Mouse (Mus musculus) effector memory CD4-positive, alpha-beta T cell, adult 5 months (primary cell): ENCODE measurements around the gene Rasa3. TPM values are rescaled to one million over a fixed set of nuclear protein-coding genes. Genes with fewer than 3 reads are reported as not detected.

Source experiments
- polyA plus RNA-seq: library from polyadenylated mRNA; unstranded; fragments of 100-300 nt; shearing (Covaris generic); gene quantifications from one replicate; pipeline ENCODE4 v1.2.1, GENCODE M21; 2017

Gene Rasa3
- polyA plus RNA-seq, result 237 TPM

DNA sequence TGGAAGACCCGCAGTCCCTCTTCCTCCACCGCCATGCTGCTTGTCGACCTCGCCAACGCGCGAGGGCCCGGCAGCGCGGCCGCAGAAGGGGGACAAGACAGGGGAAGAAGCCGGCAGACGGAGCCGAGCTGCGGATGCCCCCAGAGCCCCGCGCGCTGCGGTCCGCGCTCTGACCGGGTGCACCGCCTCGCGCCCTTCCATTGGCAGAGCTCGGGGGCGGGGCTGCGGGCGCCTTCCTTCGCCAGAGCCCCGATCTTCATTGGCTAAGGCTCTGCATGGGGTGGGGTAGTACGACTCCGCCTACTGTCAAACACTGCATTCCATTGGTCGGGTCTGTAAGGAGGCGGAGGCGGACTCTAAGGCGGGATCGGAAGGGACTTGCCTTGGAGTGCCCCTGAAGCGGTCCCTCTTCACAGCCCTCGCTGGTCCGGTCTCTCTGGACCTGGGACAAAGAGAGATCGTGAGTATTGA is at the start of gene Rasa3:
Rasa3 (minus strand) TSS at position 191 of the 471 bp plus-strand sequence.

DNA sequence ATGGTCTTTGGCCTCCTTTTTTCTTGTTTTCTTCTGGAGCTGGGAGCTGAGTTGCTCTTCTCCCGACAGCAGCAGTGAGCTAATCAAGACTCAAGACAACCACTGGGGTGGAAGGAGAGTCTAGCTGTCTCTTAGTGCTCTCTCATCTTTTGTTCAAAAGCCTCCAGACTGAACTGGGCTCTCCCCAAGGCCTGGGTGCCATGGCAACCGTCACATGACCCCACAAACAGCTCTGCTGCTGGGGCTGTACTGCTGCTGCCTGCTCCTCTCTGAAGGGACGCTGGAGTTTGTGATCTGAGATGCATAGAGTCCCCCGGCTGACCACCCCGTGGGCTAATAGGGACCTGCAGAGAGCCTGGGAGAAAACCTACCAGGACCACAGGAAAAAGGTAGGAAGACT is 28.3 kb upstream of the Rasa3 start, which contains the start of gene Cfap97d2:
Cfap97d2 (plus strand) TSS at position 222 of the 400 bp plus-strand sequence.

DNA sequence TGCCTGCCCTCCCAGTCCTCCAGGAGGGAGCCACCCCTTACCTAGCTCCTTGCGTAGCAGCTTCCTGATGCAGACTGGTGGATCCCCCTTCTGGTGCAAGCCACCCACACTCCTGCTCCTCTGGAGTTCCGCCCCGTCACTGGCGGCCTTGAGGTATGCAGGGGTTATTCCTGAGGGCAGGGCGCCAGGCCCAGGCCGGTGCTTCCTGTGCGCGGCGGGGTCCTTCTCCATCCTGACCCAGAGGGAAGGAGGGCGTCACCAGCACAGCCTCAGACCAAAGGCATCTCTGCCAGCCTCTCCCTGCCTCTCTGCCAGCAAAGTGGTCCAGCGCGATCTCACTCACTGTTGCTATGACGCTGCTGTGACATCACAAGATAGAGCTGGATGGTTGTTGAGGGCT is 115.3 kb downstream of the Rasa3 start, which contains the start of gene 1700029H14Rik:
1700029H14Rik (minus strand) TSS at position 344 of the 400 bp plus-strand sequence.

Other genes with a start within 250 kb of the Rasa3 start
- gene Tmem255b, start 242.4 kb downstream of the Rasa3 start, polyA plus RNA-seq, result not detected
- not detected for gene Gas6, start 183.1 kb downstream of the Rasa3 start, polyA plus RNA-seq
- 0.46 TPM for gene 1700029H14Rik, start 115.1 kb downstream of the Rasa3 start, polyA plus RNA-seq
- gene Cfap97d2, start 28.3 kb upstream of the Rasa3 start, polyA plus RNA-seq, result not detected
- 36.6 TPM for gene Cdc16, start 80.1 kb upstream of the Rasa3 start, polyA plus RNA-seq
- 33.1 TPM for gene Upf3a, start 108.0 kb upstream of the Rasa3 start, polyA plus RNA-seq
- not detected for gene AF366264, start 160.8 kb upstream of the Rasa3 start, polyA plus RNA-seq
- 23.0 TPM for gene Champ1, start 192.0 kb upstream of the Rasa3 start, polyA plus RNA-seq
- 1.4 TPM for gene Coprs, start 212.7 kb upstream of the Rasa3 start, polyA plus RNA-seq